Mouse (Mus musculus): ENCODE measurements at regions not wholly inside any gene's neighbourhood (a gene's known extent, or its start where the extent isn't known, plus 50 kb on each side); places are given as distances from the start of the nearest gene placed in this dataset.

DNA sequence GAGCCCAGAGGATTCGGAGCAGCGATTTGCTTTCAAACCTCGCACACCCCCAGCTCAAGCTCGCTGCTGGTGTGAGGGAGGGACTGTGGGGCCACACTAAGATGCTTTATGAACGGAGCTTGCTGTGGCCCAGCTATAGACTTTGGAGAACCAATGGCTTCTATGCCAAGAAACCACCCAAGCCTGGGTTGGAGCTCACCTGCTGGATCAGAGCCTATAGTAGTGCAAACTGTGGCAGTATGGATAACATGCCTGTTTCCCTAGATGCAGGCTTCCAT is 142.5 kb upstream of the A230072I06Rik start:
- Histone ChIP-seq H3K4me3 (ENCODE audit: insufficient read depth, low read depth, low read length) (no peak overlapping the region), H3K79me2 (ENCODE audit: control insufficient read depth, insufficient read depth, low read length) (no peaks in the 10 kb centered on the region), H3K36me3 (ENCODE audit: control insufficient read depth, insufficient read depth, low read length) (no peaks in the 10 kb centered on the region), H3K27me3 (ENCODE audit: control insufficient read depth, insufficient read depth, low read length) (peaks cover 14% of the 10 kb centered on the region), H3K4me1 (ENCODE audit: control insufficient read depth, insufficient read depth, low read length) (no peaks in the 10 kb centered on the region), H3K9ac (ENCODE audit: low read depth, low read length) (no peak overlapping the region), H3K27ac (replicated peaks; ENCODE audit: insufficient read depth, low read depth, low read length) (no peak overlapping the region)
- 89% methylated on average over 5 of the region's 5 CpGs for WGBS
- TF ChIP-seq POLR2A (IDR thresholded peaks at IDR 0.05; ENCODE audit: extremely low read depth, insufficient read depth, low read length) (no peak), CTCF (IDR thresholded peaks at IDR 0.05; ENCODE audit: low read depth, low read length) (no peak)
- DNase-seq (ENCODE audit: extremely low read depth, low read depth, low spot score): no peak

DNA sequence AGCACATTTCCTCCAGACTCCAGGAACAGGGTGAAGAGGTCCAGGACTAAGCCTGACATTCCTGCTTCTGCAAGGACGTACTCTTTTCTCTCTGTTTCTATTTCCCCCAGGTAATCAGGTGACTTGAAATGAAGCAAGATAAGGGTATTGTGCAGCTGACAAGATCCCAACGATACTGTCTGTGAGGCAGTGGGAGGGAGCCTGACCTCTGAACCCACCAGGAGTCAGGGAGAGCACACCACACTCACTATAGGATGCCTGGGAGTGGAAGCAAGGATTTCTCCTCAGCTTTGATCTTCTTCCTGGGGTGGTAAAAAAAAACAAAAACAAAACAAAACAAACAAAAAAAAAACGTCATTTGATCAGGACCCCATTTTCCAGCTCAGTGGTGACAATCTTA is 141.1 kb upstream of the A230072I06Rik start:
- Histone ChIP-seq H3K4me3 (ENCODE audit: insufficient read depth, low read depth, low read length) (no peak overlapping the region), H3K4me1 (ENCODE audit: control insufficient read depth, insufficient read depth, low read length) (no peaks in the 10 kb centered on the region), H3K27ac (replicated peaks; ENCODE audit: insufficient read depth, low read depth, low read length) (no peak overlapping the region), H3K79me2 (ENCODE audit: control insufficient read depth, insufficient read depth, low read length) (no peaks in the 10 kb centered on the region), H3K36me3 (ENCODE audit: control insufficient read depth, insufficient read depth, low read length) (no peaks in the 10 kb centered on the region), H3K27me3 (ENCODE audit: control insufficient read depth, insufficient read depth, low read length) (peaks cover 11% of the 10 kb centered on the region), H3K9ac (ENCODE audit: low read depth, low read length) (no peak overlapping the region)
- DNase-seq (ENCODE audit: extremely low read depth, low read depth, low spot score): no peak
- 20% methylated on average over 3 of the region's 3 CpGs for WGBS
- TF ChIP-seq CTCF (IDR thresholded peaks at IDR 0.05; ENCODE audit: low read depth, low read length) (no peak), POLR2A (IDR thresholded peaks at IDR 0.05; ENCODE audit: extremely low read depth, insufficient read depth, low read length) (no peak)

DNA sequence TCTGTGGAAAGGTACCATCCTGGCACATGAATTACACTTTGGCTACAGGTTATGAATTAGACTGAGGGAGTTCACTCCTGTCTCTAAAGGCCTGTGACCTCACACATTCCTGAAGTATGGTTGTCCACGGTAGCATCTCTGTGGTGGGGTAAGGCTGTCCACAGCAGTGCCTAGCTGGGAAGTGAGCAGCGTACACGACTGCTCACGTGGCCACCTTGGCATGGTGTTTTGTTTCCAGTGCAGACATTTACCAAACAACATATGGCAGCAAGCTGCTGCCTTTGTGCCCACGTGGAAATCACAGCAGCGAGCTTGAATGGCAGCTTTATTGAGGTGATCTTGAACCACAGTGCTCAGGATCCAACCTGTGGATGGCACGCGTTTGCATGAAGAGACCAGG is 140.7 kb upstream of the A230072I06Rik start:
- Histone ChIP-seq H3K27me3 (ENCODE audit: control insufficient read depth, insufficient read depth, low read length) (peaks cover 10% of the 10 kb centered on the region), H3K4me3 (ENCODE audit: insufficient read depth, low read depth, low read length) (no peak overlapping the region), H3K36me3 (ENCODE audit: control insufficient read depth, insufficient read depth, low read length) (no peaks in the 10 kb centered on the region), H3K9ac (ENCODE audit: low read depth, low read length) (no peak overlapping the region), H3K4me1 (ENCODE audit: control insufficient read depth, insufficient read depth, low read length) (no peaks in the 10 kb centered on the region), H3K27ac (replicated peaks; ENCODE audit: insufficient read depth, low read depth, low read length) (no peak overlapping the region), H3K79me2 (ENCODE audit: control insufficient read depth, insufficient read depth, low read length) (no peaks in the 10 kb centered on the region)
- no peak for DNase-seq (ENCODE audit: extremely low read depth, low read depth, low spot score)
- 77% methylated on average over 8 of the region's 8 CpGs for WGBS
- TF ChIP-seq POLR2A (IDR thresholded peaks at IDR 0.05; ENCODE audit: extremely low read depth, insufficient read depth, low read length): no peak
- TF ChIP-seq CTCF (IDR thresholded peaks at IDR 0.05; ENCODE audit: low read depth, low read length): no peak

DNA sequence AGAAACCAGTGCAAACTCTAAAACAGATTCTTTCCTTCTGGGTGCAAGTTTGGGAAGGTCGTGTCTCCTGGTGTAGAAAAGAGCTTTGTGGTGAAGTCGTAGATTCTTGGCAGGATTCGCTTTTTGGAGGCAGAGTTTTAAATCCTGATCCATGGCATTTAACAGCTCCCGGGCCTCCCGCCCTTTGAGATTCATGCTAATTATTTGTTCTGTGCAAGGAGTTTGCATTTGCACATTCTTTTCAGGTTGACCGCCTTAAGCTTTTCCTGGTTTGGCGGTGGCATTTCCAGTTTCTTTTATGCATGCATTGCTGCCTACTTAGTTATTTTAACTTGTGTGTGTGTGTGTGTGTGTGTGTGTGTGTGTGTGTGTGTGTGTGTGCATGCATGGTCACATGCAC is 126.9 kb upstream of the A230072I06Rik start:
- 73% methylated on average over 7 of the region's 7 CpGs for WGBS
- Histone ChIP-seq H3K27ac (replicated peaks; ENCODE audit: insufficient read depth, low read depth, low read length) (no peak overlapping the region), H3K4me1 (ENCODE audit: control insufficient read depth, insufficient read depth, low read length) (no peaks in the 10 kb centered on the region), H3K9ac (ENCODE audit: low read depth, low read length) (no peak overlapping the region), H3K27me3 (ENCODE audit: control insufficient read depth, insufficient read depth, low read length) (peaks cover 3% of the 10 kb centered on the region; the same call in 1 of the 2 replicates), H3K79me2 (ENCODE audit: control insufficient read depth, insufficient read depth, low read length) (no peaks in the 10 kb centered on the region), H3K4me3 (ENCODE audit: insufficient read depth, low read depth, low read length) (no peak overlapping the region), H3K36me3 (ENCODE audit: control insufficient read depth, insufficient read depth, low read length) (no peaks in the 10 kb centered on the region)
- no peak for DNase-seq (ENCODE audit: extremely low read depth, low read depth, low spot score)
- TF ChIP-seq CTCF (IDR thresholded peaks at IDR 0.05; ENCODE audit: low read depth, low read length) (no peak), POLR2A (IDR thresholded peaks at IDR 0.05; ENCODE audit: extremely low read depth, insufficient read depth, low read length) (no peak)

DNA sequence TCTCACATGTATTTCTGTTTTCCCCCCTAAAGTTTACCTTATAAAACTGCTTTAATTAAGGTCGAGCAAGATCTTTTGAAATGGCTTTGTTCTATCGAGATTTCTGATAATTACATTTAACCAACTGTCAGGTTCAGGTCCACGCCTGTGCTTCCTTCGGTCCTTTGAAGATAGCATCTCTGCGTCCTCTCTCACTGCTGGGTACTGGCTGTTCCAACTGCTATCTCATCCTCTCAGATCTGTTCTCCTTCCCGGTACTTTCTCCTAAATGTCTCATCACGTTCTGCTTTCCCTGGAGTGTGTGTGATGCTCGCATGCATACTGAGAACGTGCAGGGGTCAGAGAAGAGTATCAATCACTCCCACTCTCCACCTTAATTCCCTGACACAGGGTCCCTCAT is 125.8 kb upstream of the A230072I06Rik start:
- H3K79me2 ChIP-seq (ENCODE audit: control insufficient read depth, insufficient read depth, low read length): no peaks in the 10 kb centered on the region
- H3K27me3 ChIP-seq (ENCODE audit: control insufficient read depth, insufficient read depth, low read length): peaks cover 3% of the 10 kb centered on the region; the same call in 1 of the 2 replicates
- no peak overlapping the region for H3K27ac ChIP-seq (replicated peaks; ENCODE audit: insufficient read depth, low read depth, low read length)
- no peaks in the 10 kb centered on the region for H3K4me1 ChIP-seq (ENCODE audit: control insufficient read depth, insufficient read depth, low read length)
- TF ChIP-seq CTCF (IDR thresholded peaks at IDR 0.05; ENCODE audit: low read depth, low read length): no peak
- TF ChIP-seq POLR2A (IDR thresholded peaks at IDR 0.05; ENCODE audit: extremely low read depth, insufficient read depth, low read length): no peak
- no peak overlapping the region for H3K9ac ChIP-seq (ENCODE audit: low read depth, low read length)
- no peak for DNase-seq (ENCODE audit: extremely low read depth, low read depth, low spot score)
- H3K4me3 ChIP-seq (ENCODE audit: insufficient read depth, low read depth, low read length): no peak overlapping the region
- no peaks in the 10 kb centered on the region for H3K36me3 ChIP-seq (ENCODE audit: control insufficient read depth, insufficient read depth, low read length)
- WGBS: 73% methylated on average over 9 of the region's 9 CpGs

DNA sequence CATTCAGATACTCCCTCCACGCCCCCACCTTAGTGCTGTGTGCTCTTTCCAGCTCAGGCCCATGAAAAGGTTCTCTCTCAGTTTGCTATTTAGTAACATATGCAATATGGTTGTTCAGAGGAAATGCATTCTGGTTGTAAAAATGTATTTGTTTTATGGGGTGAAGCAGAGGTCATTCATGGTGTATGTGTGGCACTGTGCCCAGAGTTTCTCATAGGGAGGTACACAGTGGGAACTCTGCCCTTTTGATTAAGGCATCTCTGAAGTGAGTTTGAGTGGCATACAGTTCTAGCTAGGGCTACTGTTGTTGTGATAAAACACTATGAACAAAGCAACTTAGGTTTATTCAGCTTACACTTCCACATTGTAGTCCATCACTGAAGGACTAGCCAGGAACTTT is 121.7 kb upstream of the A230072I06Rik start:
- Histone ChIP-seq H3K79me2 (ENCODE audit: control insufficient read depth, insufficient read depth, low read length) (no peaks in the 10 kb centered on the region), H3K4me3 (ENCODE audit: insufficient read depth, low read depth, low read length) (no peak overlapping the region), H3K27ac (replicated peaks; ENCODE audit: insufficient read depth, low read depth, low read length) (no peak overlapping the region), H3K4me1 (ENCODE audit: control insufficient read depth, insufficient read depth, low read length) (no peaks in the 10 kb centered on the region), H3K36me3 (ENCODE audit: control insufficient read depth, insufficient read depth, low read length) (no peaks in the 10 kb centered on the region), H3K9ac (ENCODE audit: low read depth, low read length) (no peak overlapping the region), H3K27me3 (ENCODE audit: control insufficient read depth, insufficient read depth, low read length) (peaks cover 10% of the 10 kb centered on the region)
- TF ChIP-seq POLR2A (IDR thresholded peaks at IDR 0.05; ENCODE audit: extremely low read depth, insufficient read depth, low read length) (no peak), CTCF (IDR thresholded peaks at IDR 0.05; ENCODE audit: low read depth, low read length) (no peak)
- WGBS: 79% methylated on average over 1 of the region's 1 CpGs
- DNase-seq (ENCODE audit: extremely low read depth, low read depth, low spot score): no peak
